In genomic region chr7:43797333-43797769, GRCm38 (mm10) we compare ENCODE assay signal across 8 mouse cellular contexts. TPM values are rescaled to one million over a fixed set of nuclear protein-coding genes. Genes with fewer than 3 reads are reported as not detected.
DNase-seq lines count a peak whose midpoint lies in the region; ATAC-seq and TF ChIP-seq lines count a peak whose summit lies in the region.

Gene Klk8 (plus strand): TSS chr7:43797577.

- WGBS in heart, embryonic 15.5 days = under 1% methylated on average over 28 of the region's 28 CpGs

- no peak for TF ChIP-seq POLR2A in cortical plate, adult 2 months (IDR thresholded peaks at IDR 0.05; ENCODE audit: extremely low read depth, insufficient read depth, low read length)

- H3K4me2 ChIP-seq in heart, embryonic 15.5 days = peak within 1 kb of the TSS; percentile 89

- no peak within 1 kb of the TSS for H3K27ac ChIP-seq in cortical plate, adult 2 months (ENCODE audit: insufficient read depth, low read length)
- H3K27ac ChIP-seq in heart, embryonic 15.5 days = no peak within 1 kb of the TSS

- DNase-seq in adrenal gland, postnatal 36 days = peak; percentile 22 to 27
- DNase-seq in adrenal gland, postnatal 25 days = no peak
- peak; percentile 42 for DNase-seq in kidney, postnatal 10 days
- peak; percentile 45 for DNase-seq in lung, postnatal 10 days
- DNase-seq in spleen, postnatal 36 days (ENCODE audit: low spot score in 2 of 2) = peak; percentile 13 to 21
- no peak for DNase-seq in ovary, postnatal 10 days (ENCODE audit: low spot score)

- no peak; the same call in 1 of the 2 replicates for ATAC-seq in heart, embryonic 15.5 days (replicated peaks; ENCODE audit: insufficient number of reproducible peaks, insufficient read depth, low FRiP score, low read depth)

- H3K27me3 ChIP-seq in heart, embryonic 15.5 days = peaks cover 33% of the 10 kb centered on the region

- no peaks in the 10 kb centered on the region for H3K9me3 ChIP-seq in heart, embryonic 15.5 days (replicated peaks)

- no peaks in the 10 kb centered on the region for H3K36me3 ChIP-seq in heart, embryonic 15.5 days

- no peaks in the 10 kb centered on the region for H3K4me1 ChIP-seq in cortical plate, adult 2 months (ENCODE audit: control insufficient read depth, insufficient read depth, low read length)
- peaks cover 19% of the 10 kb centered on the region for H3K4me1 ChIP-seq in heart, embryonic 15.5 days (replicated peaks)

- peak within 1 kb of the TSS; percentile 54 for H3K4me3 ChIP-seq in cortical plate, adult 2 months (ENCODE audit: insufficient read depth, low read length)
- peak within 1 kb of the TSS; percentile 58 for H3K4me3 ChIP-seq in heart, embryonic 15.5 days

- H3K9ac ChIP-seq in heart, embryonic 15.5 days = no peak within 1 kb of the TSS

- TF ChIP-seq CTCF in cortical plate, adult 2 months (IDR thresholded peaks at IDR 0.05; ENCODE audit: extremely low read depth, insufficient read depth, low read length) = no peak

RNA-seq across cellular contexts. Expression of gene Klk8, which starts in this region (rescaled TPM):
- total RNA-seq in adrenal gland, postnatal 36 days (2021) = 1 to 10 TPM; 1.1 to 2.3 TPM
- 2.7 and 3.5 TPM in 2 replicates for total RNA-seq in adrenal gland, postnatal 25 days (2021)
- 3.1 and 7.6 TPM in 2 replicates for polyA plus RNA-seq in cortical plate, adult 2 months (2012; rRNA removed)
- 17.0 and 23.9 TPM in 2 replicates for polyA plus RNA-seq in heart, embryonic 15.5 days (2015; fragmentation: Nextera tagmentation; extraction: Ambion mirVana)

Comparison
In these comparisons a context has a peak if more than half of its experiments do, and no peak if none do; other contexts are left out.
1. DNase-seq: peak in adrenal gland, postnatal 36 days (2 of 2), kidney, postnatal 10 days (single experiment), lung, postnatal 10 days (single experiment) and spleen, postnatal 36 days (2 of 2); none in adrenal gland, postnatal 25 days (single experiment) and ovary, postnatal 10 days (single experiment).